Mouse (Mus musculus) liver, embryonic 14.5 days (tissue): ENCODE results near the gene Srgap2. TPM values are rescaled to one million over a fixed set of nuclear protein-coding genes. Genes with fewer than 3 reads are reported as not detected.

Experiments used
- ATAC-seq: fragments of 200-750 bp; cut with Nextera tagmentation; 2 replicates; pipeline ENCODE4 v1.8.0; 2017; ENCODE audit warnings: moderate number of reproducible peaks, mild to moderate bottlenecking, moderate library complexity; ENCODE audit not compliant: insufficient read depth
- DNase-seq, 3 experiments: peaks; one replicate each; pipeline ENCODE4 v3.0.0-alpha.2; 2012 to 2013; ENCODE audit warnings: low read depth in 3 of 3, low spot score in 3 of 3
- H3K27ac ChIP-seq: fragments of 300-500 bp; sonication (generic); 2 replicates; pipeline ENCODE4 v1.5.1; 2014; ENCODE audit warnings: moderate library complexity, mild to moderate bottlenecking, control low read depth, inconsistent platforms
- H3K27me3 ChIP-seq: fragments of 300-500 bp; sonication (generic); 2 replicates; pipeline ENCODE4 v1.6.1; 2014; ENCODE audit warnings: mild to moderate bottlenecking, low read length, moderate library complexity; ENCODE audit not compliant: control insufficient read depth, insufficient read depth
- H3K36me3 ChIP-seq: fragments of 300-500 bp; sonication (generic); replicated peaks from 2 replicates; pipeline ENCODE4 v1.6.1; 2014; ENCODE audit warnings: low read depth; ENCODE audit not compliant: control insufficient read depth, insufficient read depth
- H3K4me1 ChIP-seq, 2 experiments: fragments of 200-500 bp in 1 of 2; fragments of 300-500 bp in 1 of 2; sonication (generic) in 1 of 2; replicated peaks; 2 replicates each; pipeline ENCODE4 v1.6.1; 2012 to 2014; ENCODE audit warnings: antibody characterized with exemption in 1 of 2, inconsistent platforms in 1 of 2, low read length in 1 of 2; ENCODE audit not compliant: control insufficient read depth in 2 of 2, insufficient read depth in 2 of 2
- H3K4me2 ChIP-seq: fragments of 300-500 bp; sonication (generic); 2 replicates; pipeline ENCODE4 v1.6.1; 2014; ENCODE audit warnings: low read depth, mild to moderate bottlenecking, control low read depth, moderate library complexity
- H3K4me3 ChIP-seq, 2 experiments: fragments of 200-500 bp in 1 of 2; fragments of 300-500 bp in 1 of 2; sonication (generic) in 1 of 2; 2 replicates each; pipeline ENCODE4 v1.5.1; 2012 to 2014; ENCODE audit warnings: low read depth in 2 of 2, low read length in 2 of 2, mild to moderate bottlenecking in 2 of 2, control low read depth in 1 of 2, inconsistent platforms in 1 of 2, moderate library complexity in 1 of 2; ENCODE audit not compliant: insufficient read depth in 1 of 2
- H3K9ac ChIP-seq: fragments of 300-500 bp; sonication (generic); replicated peaks from 2 replicates; pipeline ENCODE4 v1.6.1; 2014; ENCODE audit warnings: mild to moderate bottlenecking, control low read depth, moderate library complexity
- H3K9me3 ChIP-seq: fragments of 300-500 bp; sonication (generic); 2 replicates; pipeline ENCODE4 v1.6.1; 2016; ENCODE audit warnings: low read length, mixed read lengths; ENCODE audit not compliant: control insufficient read depth
- CTCF ChIP-seq: IDR thresholded peaks from 2 replicates; pipeline ENCODE4 v1.5.1; 2016; ENCODE audit warnings: antibody characterized with exemption, low read depth, control low read depth
- EP300 ChIP-seq: IDR thresholded peaks from 2 replicates; pipeline ENCODE4 v1.6.1; 2016; ENCODE audit warnings: antibody characterized with exemption, low read depth
- WGBS: fragments of 180-500 bp; shearing (Covaris S2); extraction: QIAGEN DNeasy Blood & Tissue Kit; methylation state at CpG from one replicate; pipeline ENCODE4 v1.1.7; 2014; ENCODE audit not compliant: insufficient replicate concordance; 5-methylcytosine and 5-hydroxymethylcytosine counted together
- polyA plus RNA-seq, 2 experiments: library from polyadenylated mRNA; depleted of rRNA in 1 of 2; stranded (reverse) in 1 of 2; unstranded in 1 of 2; fragments of >200 nt; fragmentation: Nextera tagmentation in 1 of 2; extraction: Ambion mirVana in 1 of 2; gene quantifications; 2 replicates each; pipeline versions ENCODE4 v1.2.1 to v1.2.3; 2012 to 2014

The Srgap2 gene
- polyA plus RNA-seq, 2 experiments = 3.9 to 4.9 TPM

- TF ChIP-seq EP300 (no peak), CTCF (peak; percentile 31; the same call in 1 of the 2 replicates)
- WGBS = 47% methylated on average over 8 of the region's 8 CpGs
These were observed 21.6 kb upstream of the Srgap2 start for GRCm38 (mm10) chr1:131548494-131549365.

GRCm38 (mm10) chr1:131546798-131547690 lies 19.9 kb upstream of the Srgap2 start:
- TF ChIP-seq EP300 (no peak), CTCF (no peak)
- 58% methylated on average over 13 of the region's 13 CpGs for WGBS
- Histone ChIP-seq H3K36me3 (no peaks in the 10 kb centered on the region), H3K9me3 (no peaks in the 10 kb centered on the region), H3K4me3 (no peak overlapping the region), H3K4me1 (no peaks in the 10 kb centered on the region), H3K4me2 (no peak overlapping the region), H3K27ac (no peak overlapping the region), H3K9ac (no peak overlapping the region), H3K27me3 (no peaks in the 10 kb centered on the region)
- ATAC-seq (no peak), DNase-seq (no peak)

More at GRCm38 (mm10) chr1:131548494-131549365, 21.6 kb upstream of the Srgap2 start:
- H3K4me1 ChIP-seq = no peaks in the 10 kb centered on the region
- H3K9me3 ChIP-seq = no peaks in the 10 kb centered on the region
- no peak overlapping the region for H3K27ac ChIP-seq
- no peaks in the 10 kb centered on the region for H3K36me3 ChIP-seq
- no peak for DNase-seq
- H3K27me3 ChIP-seq = no peaks in the 10 kb centered on the region
- H3K4me2 ChIP-seq = no peak overlapping the region
- ATAC-seq = no peak
- H3K9ac ChIP-seq = no peak overlapping the region
- H3K4me3 ChIP-seq = no peak overlapping the region

- ATAC-seq (no peak), DNase-seq (no peak)
- 72% methylated on average over 7 of the region's 7 CpGs for WGBS
- H3K4me2 ChIP-seq = no peak overlapping the region
- no peaks in the 10 kb centered on the region for H3K9me3 ChIP-seq
- no peak overlapping the region for H3K4me3 ChIP-seq
- H3K9ac ChIP-seq = no peak overlapping the region
- no peaks in the 10 kb centered on the region for H3K36me3 ChIP-seq
- no peak overlapping the region for H3K27ac ChIP-seq
- TF ChIP-seq EP300 (no peak), CTCF (no peak)
- no peaks in the 10 kb centered on the region for H3K27me3 ChIP-seq
- H3K4me1 ChIP-seq = no peaks in the 10 kb centered on the region
These were observed 16.9 kb upstream of the Srgap2 start for GRCm38 (mm10) chr1:131543886-131544565.

- Histone ChIP-seq H3K4me2 (no peak overlapping the region), H3K27ac (no peak overlapping the region), H3K27me3 (no peaks in the 10 kb centered on the region), H3K36me3 (no peaks in the 10 kb centered on the region), H3K4me3 (no peak overlapping the region), H3K9ac (no peak overlapping the region), H3K9me3 (no peaks in the 10 kb centered on the region), H3K4me1 (no peaks in the 10 kb centered on the region)
- WGBS = 69% methylated on average over 5 of the region's 5 CpGs
- DNase-seq (no peak), ATAC-seq (no peak)
- TF ChIP-seq EP300 = no peak
- no peak for TF ChIP-seq CTCF
These were observed 14.8 kb upstream of the Srgap2 start for GRCm38 (mm10) chr1:131541903-131542302.
